Mouse (Mus musculus): ENCODE results near the gene Gm5862.
"Not testable (repeated sequence)": the region's sequence is repeated elsewhere in the genome, so short reads cannot be mapped to it uniquely, and the experiment has no call there.

The Gm5862 gene

GRCm38 (mm10) chr5:26022816-26023215, at the start of gene Gm5862:
Gm5862 (minus strand) TSS chr5:26022916.
- not testable (repeated sequence) for DNase-seq

- no peak for DNase-seq
Measured at GRCm38 (mm10) chr5:26070716-26071115, 48.0 kb upstream of the Gm5862 start.

GRCm38 (mm10) chr5:26058481-26058880, 35.8 kb upstream of the Gm5862 start, which contains the start of gene Gm7347:
Gm7347 (minus strand) TSS chr5:26058581.
- not testable (repeated sequence) for DNase-seq

- DNase-seq = not testable (repeated sequence)
Measured at GRCm38 (mm10) chr5:26039458-26039857, 16.7 kb upstream of the Gm5862 start, which contains the start of gene Speer4a. Speer4a (minus strand) TSS chr5:26039558.

- DNase-seq = not testable (repeated sequence)
Measured at GRCm38 (mm10) chr5:26007697-26008096, 15.0 kb downstream of the Gm5862 start.

- not testable (repeated sequence) for DNase-seq
Measured at GRCm38 (mm10) chr5:26006937-26007695, 15.6 kb downstream of the Gm5862 start.

GRCm38 (mm10) chr5:26004698-26005097, 18.0 kb downstream of the Gm5862 start, which contains the start of gene Gm1979:
Gm1979 (minus strand) TSS chr5:26004798.
- not testable (repeated sequence) for DNase-seq

GRCm38 (mm10) chr5:25988550-25988949, 34.2 kb downstream of the Gm5862 start, which contains the start of gene Gm21698:
Gm21698 (minus strand) TSS chr5:25988650.
- not testable (repeated sequence) for DNase-seq

- not testable (repeated sequence) for DNase-seq
Measured at GRCm38 (mm10) chr5:25972563-25972962, 50.2 kb downstream of the Gm5862 start, which contains the start of gene Gm21680. Gm21680 (minus strand) TSS chr5:25972663.
